Mouse (Mus musculus): ENCODE measurements around the gene 6030468B19Rik.

GRCm38 (mm10) chr11:117794035-117794551 lies 3.4 kb upstream of the 6030468B19Rik start:
- TF ChIP-seq POLR2A (IDR thresholded peaks at IDR 0.05; ENCODE audit: control insufficient read depth in 1 of 2, insufficient read depth in 1 of 2, low read depth in 1 of 2, low read length in 2 of 2, poor library complexity in 1 of 2) (no peak), MAFK (IDR thresholded peaks at IDR 0.05; ENCODE audit: borderline replicate concordance, low read depth, low read length) (no peak), SMC3 (IDR thresholded peaks at IDR 0.05; ENCODE audit: low read depth, low read length) (no peak), MYC (IDR thresholded peaks at IDR 0.05; ENCODE audit: low read depth, low read length) (no peak), EP300 (IDR thresholded peaks at IDR 0.05; ENCODE audit: low read depth in 1 of 2, low read length in 2 of 2) (no peak), MAX (IDR thresholded peaks at IDR 0.05; ENCODE audit: low read length) (no peak), NRF1 (IDR thresholded peaks at IDR 0.05; ENCODE audit: insufficient read depth, low read depth, low read length, poor library complexity, severe bottlenecking) (no peak), CTCF (IDR thresholded peaks at IDR 0.05 in 2 of 3, conservative IDR thresholded peaks at IDR 0.05 in 1 of 3; ENCODE audit: control insufficient read depth in 1 of 3, insufficient read depth in 1 of 3, low read depth in 2 of 3, low read length in 3 of 3, poor library complexity in 1 of 3, severe bottlenecking in 1 of 3) (no peak), TBP (IDR thresholded peaks at IDR 0.05; ENCODE audit: low read depth, low read length) (no peak), SIN3A (IDR thresholded peaks at IDR 0.05; ENCODE audit: low read length) (no peak), USF1 (IDR thresholded peaks at IDR 0.05; ENCODE audit: low read depth, low read length) (no peak), MAZ (IDR thresholded peaks at IDR 0.05; ENCODE audit: low read depth, low read length) (no peak), USF2 (IDR thresholded peaks at IDR 0.05; ENCODE audit: borderline replicate concordance in 1 of 2, insufficient read depth in 1 of 2, low read depth in 1 of 2, low read length in 2 of 2) (no peak)

All from MEL (cell line).